Mouse (Mus musculus) hindbrain, embryonic 11.5 days (tissue): ENCODE data around the gene Ceacam14. TPM values are rescaled to one million over a fixed set of nuclear protein-coding genes. Genes with fewer than 3 reads are reported as not detected.

Source experiments
- ATAC-seq: fragments of 200-750 bp; cut with Nextera tagmentation; 2 replicates; pipeline ENCODE4 v1.8.0; 2017; ENCODE audit warnings: mild to moderate bottlenecking, moderate TSS enrichment, moderate library complexity; ENCODE audit not compliant: low FRiP score
- DNase-seq: peaks from one replicate; pipeline ENCODE4 v3.0.0-alpha.2; 2015; ENCODE audit warnings: low spot score
- H3K27ac ChIP-seq: fragments of 300-500 bp; sonication (generic); 2 replicates; pipeline ENCODE4 v1.5.1; 2014; ENCODE audit warnings: mild to moderate bottlenecking, low read depth, low read length
- H3K27me3 ChIP-seq: fragments of 300-500 bp; sonication (generic); 2 replicates; pipeline ENCODE4 v1.6.1; 2014; ENCODE audit warnings: mild to moderate bottlenecking, low read length, moderate library complexity, mixed read lengths; ENCODE audit not compliant: control insufficient read depth, insufficient read depth
- H3K36me3 ChIP-seq: fragments of 300-500 bp; sonication (generic); 2 replicates; pipeline ENCODE4 v1.6.1; 2014; ENCODE audit warnings: mild to moderate bottlenecking, low read length, moderate library complexity, mixed read lengths; ENCODE audit not compliant: control insufficient read depth, insufficient read depth
- H3K4me1 ChIP-seq: fragments of 300-500 bp; sonication (generic); replicated peaks from 2 replicates; pipeline ENCODE4 v1.6.1; 2014; ENCODE audit warnings: low read length, mixed read lengths; ENCODE audit not compliant: control insufficient read depth, insufficient read depth
- H3K4me2 ChIP-seq: fragments of 300-500 bp; sonication (generic); replicated peaks from 2 replicates; pipeline ENCODE4 v1.6.1; 2014; ENCODE audit warnings: mild to moderate bottlenecking, low read depth, low read length
- H3K4me3 ChIP-seq: fragments of 300-500 bp; sonication (generic); 2 replicates; pipeline ENCODE4 v1.5.1; 2014; ENCODE audit warnings: low read depth, low read length
- H3K9ac ChIP-seq: fragments of 300-500 bp; sonication (generic); 2 replicates; pipeline ENCODE4 v1.6.1; 2014; ENCODE audit warnings: low read depth, low read length
- H3K9me3 ChIP-seq: fragments of 300-500 bp; sonication (generic); 2 replicates; pipeline ENCODE4 v1.6.1; 2016; ENCODE audit warnings: low read length; ENCODE audit not compliant: control insufficient read depth
- WGBS: fragments of 180-500 bp; shearing (Covaris S2); extraction: QIAGEN DNeasy Blood & Tissue Kit; methylation state at CpG from one replicate; pipeline ENCODE4 v1.1.7; 2014; 5-methylcytosine and 5-hydroxymethylcytosine counted together
- polyA plus RNA-seq: library from polyadenylated mRNA; unstranded; fragments of >200 nt; fragmentation: Nextera tagmentation; extraction: Ambion mirVana; gene quantifications from 2 replicates; pipeline ENCODE4 v1.2.1, GENCODE M21; 2014

Ceacam14 gene
- not detected in 2 replicates for polyA plus RNA-seq

DNA sequence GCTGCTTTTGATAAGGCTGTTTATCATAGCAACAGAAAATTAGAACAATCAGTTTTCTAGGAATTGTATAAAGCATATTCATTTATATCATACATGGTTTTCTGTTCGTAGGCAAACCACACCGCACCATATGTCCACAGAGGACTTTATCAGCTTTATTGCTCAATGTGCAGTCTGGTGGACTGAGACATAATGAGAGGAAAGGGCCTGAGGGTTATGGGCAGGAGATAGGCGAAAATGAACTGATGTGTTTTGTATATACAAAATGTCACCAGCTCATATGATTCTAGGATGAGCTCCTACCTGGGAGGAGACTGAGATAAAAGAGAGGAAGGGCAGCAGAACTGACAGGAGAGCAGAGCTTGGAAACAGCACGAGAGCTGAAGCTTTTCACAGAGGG is at the start of gene Ceacam14:
TSS of gene Ceacam14 (plus strand) at position 301 of the 400 bp plus-strand sequence.
- 66% methylated on average over 4 of the region's 4 CpGs for WGBS
- Histone ChIP-seq H3K27me3 (no peaks in the 10 kb centered on the region), H3K4me1 (no peaks in the 10 kb centered on the region), H3K36me3 (no peaks in the 10 kb centered on the region), H3K4me2 (no peak within 1 kb of the TSS), H3K9me3 (peaks cover 9% of the 10 kb centered on the region), H3K27ac (no peak within 1 kb of the TSS), H3K4me3 (no peak within 1 kb of the TSS), H3K9ac (no peak within 1 kb of the TSS)
- no peak for ATAC-seq
- DNase-seq = no peak

Other genes with a start within 250 kb of the Ceacam14 start
- not detected in 2 replicates for gene Ceacam5, start 99.4 kb upstream of the Ceacam14 start, polyA plus RNA-seq
- gene Gm5155, start 59.1 kb downstream of the Ceacam14 start, polyA plus RNA-seq = not detected in 2 replicates
- gene Ceacam11, start 159.5 kb downstream of the Ceacam14 start, polyA plus RNA-seq = not detected in 2 replicates
- gene Ceacam13, start 197.3 kb downstream of the Ceacam14 start, polyA plus RNA-seq = not detected in 2 replicates